Mouse (Mus musculus): ENCODE data around the gene Gramd4. TPM values are rescaled to one million over a fixed set of nuclear protein-coding genes. Genes with fewer than 3 reads are reported as not detected.

Gramd4 gene
- total and polyA plus RNA-seq, 3 experiments, result 0.17 to 0.66 (median 0.56) TPM

DNA sequence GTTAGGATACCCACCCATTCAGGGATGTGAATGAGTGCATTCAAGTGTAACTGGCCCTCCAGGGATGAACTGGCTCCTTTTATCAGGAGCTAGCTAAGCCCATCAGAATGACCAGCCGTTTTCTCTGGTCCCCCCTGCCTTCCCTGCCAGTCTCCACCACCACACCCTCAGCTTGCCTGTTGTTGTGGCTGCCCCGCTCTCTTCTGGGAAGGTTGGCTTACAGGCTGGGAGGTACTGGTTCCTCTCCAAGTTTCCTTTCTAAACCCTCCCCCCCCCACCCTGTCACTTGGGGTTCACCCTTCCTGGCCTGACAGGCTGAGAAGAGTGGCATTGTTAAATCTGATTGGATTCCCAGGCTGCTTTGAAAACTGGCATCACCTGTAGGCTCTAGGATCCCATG lies 40.4 kb downstream of the Gramd4 start:
- Histone ChIP-seq H3K27me3 (replicated peaks) (peaks cover 42% of the 10 kb centered on the region), H3K4me1 (ENCODE audit: control insufficient read depth in 1 of 2, insufficient read depth in 2 of 2) (peaks cover 20 to 37% of the 10 kb centered on the region in 2 experiments), H3K27ac (ENCODE audit: insufficient read depth, low read depth) (no peak overlapping the region), H3K9ac (ENCODE audit: insufficient read depth, low read depth) (no peak overlapping the region), H3K36me3 (replicated peaks in 1 of 2; ENCODE audit: control insufficient read depth in 1 of 2, insufficient read depth in 1 of 2, low read length in 1 of 2) (no peaks in the 10 kb centered on the region), H3K4me3 (replicated peaks in 1 of 3; ENCODE audit: low read depth in 2 of 3, low read length in 2 of 3, poor library complexity in 1 of 3) (no peak overlapping the region), H3K79me2 (replicated peaks; ENCODE audit: control insufficient read depth, extremely low read depth, insufficient read depth, poor library complexity, severe bottlenecking) (no peaks in the 10 kb centered on the region), H3K4me2 (ENCODE audit: insufficient read depth, low read depth, poor library complexity, severe bottlenecking) (no peak overlapping the region), H3K9me3 (replicated peaks; ENCODE audit: low read length) (no peaks in the 10 kb centered on the region)
- dilution Hi-C loops (cut with MboI; ENCODE audit: extremely low pct_ligation_motif_present, extremely low pct_unique_long_range_greater_than_20kb, low sequenced_read_pairs), result no loop called here
- DNase-seq (ENCODE audit: extremely low read depth), result no peak
- TF ChIP-seq ZC3H11A (IDR thresholded peaks at IDR 0.05; ENCODE audit: low read depth, low read length) (no peak), RAD21 (IDR thresholded peaks at IDR 0.05; ENCODE audit: low read depth, low read length) (no peak), BHLHE40 (IDR thresholded peaks at IDR 0.05; ENCODE audit: low read depth, low read length) (no peak), ETS1 (conservative IDR thresholded peaks at IDR 0.05; ENCODE audit: low read depth, low read length) (no peak), UBTF (IDR thresholded peaks at IDR 0.05; ENCODE audit: low read depth, low read length) (no peak), ZNF384 (IDR thresholded peaks at IDR 0.05; ENCODE audit: low read depth, low read length) (no peak), JUND (conservative IDR thresholded peaks at IDR 0.05; ENCODE audit: low read depth, low read length) (no peak), HCFC1 (IDR thresholded peaks at IDR 0.05; ENCODE audit: low read depth, low read length) (no peak), CHD2 (IDR thresholded peaks at IDR 0.05; ENCODE audit: low read length) (no peak), ZMIZ1 (IDR thresholded peaks at IDR 0.05; ENCODE audit: low read depth, low read length) (no peak), E2F4 (IDR thresholded peaks at IDR 0.05; ENCODE audit: insufficient replicate concordance, low read depth, low read length) (no peak), JUN (IDR thresholded peaks at IDR 0.05; ENCODE audit: insufficient read depth, low read depth, low read length) (no peak), SIN3A (IDR thresholded peaks at IDR 0.05; ENCODE audit: low read length) (no peak), MYC (IDR thresholded peaks at IDR 0.05; ENCODE audit: low read depth, low read length) (no peak), IRF4 (IDR thresholded peaks at IDR 0.05; ENCODE audit: low read depth, low read length) (no peak), PAX5 (IDR thresholded peaks at IDR 0.05; ENCODE audit: low read length) (no peak), KAT2A (IDR thresholded peaks at IDR 0.05; ENCODE audit: insufficient replicate concordance, low read length) (no peak), ZKSCAN1 (IDR thresholded peaks at IDR 0.05; ENCODE audit: borderline replicate concordance, low read depth, low read length) (no peak), TBP (conservative IDR thresholded peaks at IDR 0.05; ENCODE audit: low read depth, low read length) (no peak), MEF2A (IDR thresholded peaks at IDR 0.05; ENCODE audit: borderline replicate concordance, low read depth, low read length) (no peak)
- in situ Hi-C loops (cut with MboI; ENCODE audit: low pct_ligation_motif_present, low pct_unique_long_range_greater_than_20kb, low sequenced_read_pairs), result no loop called here

DNA sequence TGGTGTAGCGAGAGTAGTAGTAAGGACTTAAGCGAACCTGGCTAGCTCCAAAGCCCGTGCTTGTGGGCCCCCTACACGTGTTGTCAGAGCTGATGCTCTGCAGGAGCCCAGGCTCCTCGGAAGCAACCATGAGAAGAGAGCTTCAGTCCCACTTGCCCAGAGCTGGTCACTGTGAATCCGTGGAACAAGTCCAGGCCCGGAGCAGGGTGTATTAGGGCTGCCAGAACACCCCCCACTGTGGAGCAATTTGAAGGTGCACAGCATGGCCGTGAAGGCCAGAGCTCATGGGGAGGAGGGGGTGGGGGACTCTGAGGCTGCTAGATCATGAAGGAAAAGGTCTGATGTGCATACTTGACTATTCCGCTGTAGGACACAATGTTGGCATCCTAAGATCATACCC lies 44.1 kb downstream of the Gramd4 start:
- no peak overlapping the region for H3K4me2 ChIP-seq (ENCODE audit: insufficient read depth, low read depth, poor library complexity, severe bottlenecking)
- no peaks in the 10 kb centered on the region for H3K79me2 ChIP-seq (replicated peaks; ENCODE audit: control insufficient read depth, extremely low read depth, insufficient read depth, poor library complexity, severe bottlenecking)
- no peaks in the 10 kb centered on the region for H3K36me3 ChIP-seq (replicated peaks in 1 of 2; ENCODE audit: control insufficient read depth in 1 of 2, insufficient read depth in 1 of 2, low read length in 1 of 2)
- no peak overlapping the region for H3K9ac ChIP-seq (ENCODE audit: insufficient read depth, low read depth)
- H3K27me3 ChIP-seq (replicated peaks), result peaks cover 36% of the 10 kb centered on the region
- no peak overlapping the region for H3K4me3 ChIP-seq (replicated peaks in 1 of 3; ENCODE audit: low read depth in 2 of 3, low read length in 2 of 3, poor library complexity in 1 of 3)
- H3K9me3 ChIP-seq (replicated peaks; ENCODE audit: low read length), result no peaks in the 10 kb centered on the region
- in situ Hi-C loops (cut with MboI; ENCODE audit: low pct_ligation_motif_present, low pct_unique_long_range_greater_than_20kb, low sequenced_read_pairs) (no loop called here), dilution Hi-C loops (cut with MboI; ENCODE audit: extremely low pct_ligation_motif_present, extremely low pct_unique_long_range_greater_than_20kb, low sequenced_read_pairs) (no loop called here)
- H3K27ac ChIP-seq (ENCODE audit: insufficient read depth, low read depth), result no peak overlapping the region
- DNase-seq (ENCODE audit: extremely low read depth), result no peak
- H3K4me1 ChIP-seq (ENCODE audit: control insufficient read depth in 1 of 2, insufficient read depth in 2 of 2), result peaks cover 0 to 9% of the 10 kb centered on the region in 2 experiments; a peak in 2 of 4 replicates
- TF ChIP-seq MXI1 (IDR thresholded peaks at IDR 0.05; ENCODE audit: low read depth, low read length) (no peak), GABPA (IDR thresholded peaks at IDR 0.05; ENCODE audit: insufficient replicate concordance, low read depth, low read length) (no peak), HCFC1 (IDR thresholded peaks at IDR 0.05; ENCODE audit: low read depth, low read length) (no peak), SIN3A (IDR thresholded peaks at IDR 0.05; ENCODE audit: low read length) (no peak), ETS1 (conservative IDR thresholded peaks at IDR 0.05; ENCODE audit: low read depth, low read length) (no peak), E2F4 (IDR thresholded peaks at IDR 0.05; ENCODE audit: insufficient replicate concordance, low read depth, low read length) (no peak), RAD21 (IDR thresholded peaks at IDR 0.05; ENCODE audit: low read depth, low read length) (no peak), TCF12 (IDR thresholded peaks at IDR 0.05; ENCODE audit: low read depth, low read length) (no peak), NRF1 (IDR thresholded peaks at IDR 0.05; ENCODE audit: low read depth, low read length) (no peak), JUND (conservative IDR thresholded peaks at IDR 0.05; ENCODE audit: low read depth, low read length) (no peak), POLR2A (IDR thresholded peaks at IDR 0.05; ENCODE audit: low read depth, low read length) (no peak), MAFK (IDR thresholded peaks at IDR 0.05; ENCODE audit: insufficient replicate concordance, low read length) (no peak), UBTF (IDR thresholded peaks at IDR 0.05; ENCODE audit: low read depth, low read length) (no peak), MAX (IDR thresholded peaks at IDR 0.05; ENCODE audit: low read length) (no peak), CTCF (conservative IDR thresholded peaks at IDR 0.05 in 1 of 2, IDR thresholded peaks at IDR 0.05 in 1 of 2; ENCODE audit: low read depth in 2 of 2, low read length in 2 of 2) (no peak), NELFE (IDR thresholded peaks at IDR 0.05; ENCODE audit: low read depth, low read length) (no peak)
